Mouse (Mus musculus) effector memory CD4-positive, alpha-beta T cell, adult 7 months (primary cell): ENCODE measurements around the gene Scarb1. TPM values are rescaled to one million over a fixed set of nuclear protein-coding genes. Genes with fewer than 3 reads are reported as not detected.

Experiments used
- polyA plus RNA-seq: library from polyadenylated mRNA; unstranded; fragments of 100-300 nt; shearing (Covaris generic); gene quantifications from one replicate; pipeline ENCODE4 v1.2.1, GENCODE M21; 2017

The Scarb1 gene
- 9.1 TPM for polyA plus RNA-seq

GRCm38 (mm10) chr5:125340547-125341262 lies at the start of gene Scarb1:
Gene Scarb1, minus strand, starts transcription at chr5:125341094.

GRCm38 (mm10) chr5:125389579-125390441 lies 48.9 kb upstream of the Scarb1 start, which contains the start of gene Ubc:
Gene Ubc, minus strand, starts transcription at chr5:125390202.

GRCm38 (mm10) chr5:125389131-125389578 lies 48.3 kb upstream of the Scarb1 start, which contains the start of gene Gm10382:
Gene Gm10382, plus strand, starts transcription at chr5:125389322.

Other genes starting within 250 kb of the Scarb1 start
- gene Ncor2, start 161.9 kb downstream of the Scarb1 start, polyA plus RNA-seq = 13.3 TPM
- 10.1 TPM for gene Gm10382, start 48.2 kb upstream of the Scarb1 start, polyA plus RNA-seq
- 3,952 TPM for gene Ubc, start 49.1 kb upstream of the Scarb1 start, polyA plus RNA-seq
- 10.9 TPM for gene Dhx37, start 93.0 kb upstream of the Scarb1 start, polyA plus RNA-seq
- 28.5 TPM for gene Bri3bp, start 100.5 kb upstream of the Scarb1 start, polyA plus RNA-seq
- gene Aacs, start 134.7 kb upstream of the Scarb1 start, polyA plus RNA-seq = 36.1 TPM
- 0.21 TPM for gene Tmem132b, start 190.7 kb upstream of the Scarb1 start, polyA plus RNA-seq